Mouse (Mus musculus) forebrain, postnatal 0 days (tissue): ENCODE results near the gene Ankrd11. TPM values are rescaled to one million over a fixed set of nuclear protein-coding genes. Genes with fewer than 3 reads are reported as not detected.

Experiments
- ATAC-seq: fragments of 200-750 bp; cut with Nextera tagmentation; 2 replicates; pipeline ENCODE4 v1.8.0; 2017; ENCODE audit warnings: mild to moderate bottlenecking, moderate library complexity
- DNase-seq: peaks from one replicate; pipeline ENCODE4 v3.0.0-alpha.2; 2015
- H3K27ac ChIP-seq: fragments of 300-500 bp; sonication (generic); 2 replicates; pipeline ENCODE4 v1.5.1; 2014; ENCODE audit warnings: low read depth, mild to moderate bottlenecking, antibody characterized with exemption, low read length, moderate library complexity, mixed read lengths
- H3K27me3 ChIP-seq: fragments of 300-500 bp; sonication (generic); 2 replicates; pipeline ENCODE4 v1.6.1; 2014; ENCODE audit warnings: mild to moderate bottlenecking, low read length, mixed read lengths; ENCODE audit not compliant: insufficient read depth
- H3K36me3 ChIP-seq: fragments of 300-500 bp; sonication (generic); 2 replicates; pipeline ENCODE4 v1.6.1; 2014; ENCODE audit warnings: mild to moderate bottlenecking, moderate library complexity; ENCODE audit not compliant: insufficient read depth
- H3K4me1 ChIP-seq: fragments of 300-500 bp; sonication (generic); 2 replicates; pipeline ENCODE4 v1.6.1; 2014; ENCODE audit warnings: antibody characterized with exemption; ENCODE audit not compliant: insufficient read depth
- H3K4me2 ChIP-seq: fragments of 300-500 bp; sonication (generic); 2 replicates; pipeline ENCODE4 v1.6.1; 2014; ENCODE audit warnings: low read depth, mild to moderate bottlenecking, moderate library complexity
- H3K4me3 ChIP-seq: fragments of 300-500 bp; sonication (generic); 2 replicates; pipeline ENCODE4 v1.5.1; 2014; ENCODE audit warnings: low read depth, low read length, mixed read lengths
- H3K9ac ChIP-seq: fragments of 300-500 bp; sonication (generic); 2 replicates; pipeline ENCODE4 v1.6.1; 2014; ENCODE audit warnings: mild to moderate bottlenecking
- H3K9me3 ChIP-seq: fragments of 300-500 bp; sonication (generic); 2 replicates; pipeline ENCODE4 v1.6.1; 2016; ENCODE audit warnings: low read length
- CTCF ChIP-seq: sonication (generic); IDR thresholded peaks from 2 replicates; pipeline ENCODE4 v1.5.1; 2016; ENCODE audit warnings: antibody characterized with exemption, control low read depth, low read depth
- WGBS: fragments of 180-500 bp; shearing (Covaris S2); extraction: QIAGEN DNeasy Blood & Tissue Kit; methylation state at CpG from one replicate; pipeline ENCODE4 v1.1.7; 2014; 5-methylcytosine and 5-hydroxymethylcytosine counted together
- polyA plus RNA-seq: library from polyadenylated mRNA; unstranded; fragments of >200 nt; fragmentation: Nextera tagmentation; extraction: Ambion mirVana; gene quantifications from 2 replicates; pipeline ENCODE4 v1.2.1, GENCODE M21; 2015
- total RNA-seq: library from RNA; depleted of rRNA; stranded (reverse); fragments of >200 nt; gene quantifications from 2 replicates; pipeline ENCODE4 v1.2.3, GENCODE M21; 2014

Gene Ankrd11
- total and polyA plus RNA-seq, 2 experiments from 2014 or later = 73.5 to 103 TPM

GRCm38 (mm10) chr8:123065214-123066100 lies 23.4 kb upstream of the Ankrd11 start:
- Histone ChIP-seq H3K4me1 (peaks cover 15% of the 10 kb centered on the region), H3K4me3 (peak overlapping the region; percentile 92), H3K9me3 (no peaks in the 10 kb centered on the region), H3K36me3 (no peaks in the 10 kb centered on the region), H3K27ac (peak overlapping the region; percentile 95), H3K9ac (peak overlapping the region; percentile 93), H3K27me3 (no peaks in the 10 kb centered on the region), H3K4me2 (peak overlapping the region; percentile 82)
- TF ChIP-seq CTCF = peak; percentile 72
- WGBS = under 1% methylated on average over 84 of the region's 84 CpGs
- DNase-seq (peak; percentile 98), ATAC-seq (peak; percentile 97)

DNA sequence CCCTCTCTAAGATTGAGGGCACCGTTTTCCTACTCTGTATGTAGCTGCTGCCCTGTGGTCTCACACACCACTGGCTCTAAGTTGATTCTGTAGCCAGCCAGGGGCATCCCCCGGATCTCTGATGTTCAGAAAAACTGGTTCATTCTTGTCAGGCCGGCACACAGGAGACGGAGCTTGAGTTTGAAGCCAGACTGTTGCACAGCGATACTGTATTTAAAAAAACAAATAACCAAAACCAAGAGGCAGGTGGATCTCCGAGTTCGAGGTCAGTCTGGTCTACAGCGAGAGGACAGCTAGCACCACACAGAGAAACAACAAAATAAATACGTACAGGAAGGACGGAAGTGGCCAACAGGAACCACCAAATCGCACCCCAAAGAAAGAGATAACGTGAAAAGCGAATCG lies 22.7 kb upstream of the Ankrd11 start:
- no peak for DNase-seq
- H3K4me1 ChIP-seq = peaks cover 15% of the 10 kb centered on the region
- peak overlapping the region; percentile 92 for H3K4me3 ChIP-seq
- H3K27me3 ChIP-seq = no peaks in the 10 kb centered on the region
- H3K36me3 ChIP-seq = no peaks in the 10 kb centered on the region
- ATAC-seq = peak; percentile 42
- H3K27ac ChIP-seq = peak overlapping the region; percentile 95
- H3K9ac ChIP-seq = peak overlapping the region; percentile 93
- no peak for TF ChIP-seq CTCF
- H3K9me3 ChIP-seq = no peaks in the 10 kb centered on the region
- H3K4me2 ChIP-seq = peak overlapping the region; percentile 82
- WGBS = 2% methylated on average over 14 of the region's 14 CpGs

DNA sequence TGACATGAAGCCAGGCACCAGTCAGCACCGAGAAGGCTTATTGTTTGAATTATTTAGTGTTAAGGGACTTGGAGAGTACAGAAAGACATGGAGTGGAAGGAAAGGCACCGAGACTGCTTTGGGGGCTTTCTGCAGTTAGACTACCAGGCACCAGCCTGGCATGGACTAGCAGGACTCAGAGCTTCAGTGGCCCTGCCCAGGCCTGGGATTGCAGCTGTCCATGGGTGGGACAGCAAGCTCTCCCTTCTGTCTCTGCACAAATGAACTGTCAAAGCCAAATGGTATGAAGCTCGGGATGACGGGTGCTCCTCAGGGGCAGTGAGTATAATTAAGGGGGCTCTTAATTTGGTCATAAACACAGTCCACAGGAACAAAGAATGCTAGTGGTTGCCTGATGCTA lies 22.0 kb upstream of the Ankrd11 start:
- 75% methylated on average over 4 of the region's 4 CpGs for WGBS
- no peak overlapping the region for H3K9ac ChIP-seq
- peak overlapping the region; percentile 82 for H3K4me2 ChIP-seq
- H3K4me3 ChIP-seq = no peak overlapping the region
- 0 out of 2 replicates have a peak overlapping the region, but pooled peaks have one; percentile 95 for H3K27ac ChIP-seq
- TF ChIP-seq CTCF = no peak
- H3K27me3 ChIP-seq = no peaks in the 10 kb centered on the region
- DNase-seq (no peak), ATAC-seq (no peak)
- no peaks in the 10 kb centered on the region for H3K36me3 ChIP-seq
- peaks cover 15% of the 10 kb centered on the region for H3K4me1 ChIP-seq
- H3K9me3 ChIP-seq = no peaks in the 10 kb centered on the region

DNA sequence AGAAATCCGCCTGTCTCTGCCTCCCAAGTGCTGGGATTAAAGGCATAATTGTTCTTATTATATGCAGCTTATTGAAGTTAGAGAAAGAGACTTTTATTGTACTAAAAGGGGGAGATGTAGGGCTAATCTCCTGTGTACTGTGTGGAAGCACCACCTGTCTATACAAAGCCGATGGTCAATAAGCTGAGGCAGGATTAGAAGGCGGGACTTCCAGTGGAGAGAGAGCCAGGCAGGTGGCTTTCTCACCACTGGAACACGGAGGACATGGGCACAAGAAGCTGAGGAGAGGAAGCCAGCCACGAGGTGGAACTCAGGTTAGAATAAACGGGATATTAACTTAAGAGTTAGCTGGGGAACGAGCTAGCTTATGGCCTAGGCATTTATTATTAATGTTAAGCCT lies 20.6 kb upstream of the Ankrd11 start, which contains the start of gene Spg7:
TSS of gene Spg7 (plus strand) at position 222 of the 400 bp plus-strand sequence.
- ATAC-seq (no peak), DNase-seq (no peak)
- 77% methylated on average over 7 of the region's 7 CpGs for WGBS
- no peak within 1 kb of the TSS for H3K4me3 ChIP-seq
- peaks cover 15% of the 10 kb centered on the region for H3K4me1 ChIP-seq
- H3K4me2 ChIP-seq = no peak within 1 kb of the TSS
- no peaks in the 10 kb centered on the region for H3K36me3 ChIP-seq
- no peak within 1 kb of the TSS for H3K9ac ChIP-seq
- no peak for TF ChIP-seq CTCF
- H3K9me3 ChIP-seq = no peaks in the 10 kb centered on the region
- H3K27me3 ChIP-seq = no peaks in the 10 kb centered on the region
- H3K27ac ChIP-seq = no peak within 1 kb of the TSS

DNA sequence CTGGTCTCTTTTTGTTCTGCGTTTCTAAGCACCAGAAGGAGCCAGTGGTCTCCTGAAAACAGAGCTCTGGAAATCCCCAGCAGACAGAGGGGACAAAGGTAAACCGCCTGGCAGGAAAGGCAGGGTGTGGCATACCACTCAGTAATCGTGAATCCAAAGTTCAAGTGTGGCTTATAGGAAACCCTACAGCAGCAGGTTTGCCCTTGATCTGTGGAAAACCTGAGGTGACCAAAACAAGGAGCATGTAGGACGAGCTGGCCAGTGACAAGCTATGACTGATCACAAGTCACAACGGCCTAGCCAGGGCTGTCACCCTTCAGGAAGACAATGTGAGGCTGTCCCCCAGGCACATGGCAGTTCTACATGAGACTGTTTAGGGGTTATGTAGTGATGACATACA lies 9.4 kb upstream of the Ankrd11 start:
- no peak for TF ChIP-seq CTCF
- no peaks in the 10 kb centered on the region for H3K9me3 ChIP-seq
- no peaks in the 10 kb centered on the region for H3K27me3 ChIP-seq
- no peak overlapping the region for H3K4me3 ChIP-seq
- no peaks in the 10 kb centered on the region for H3K36me3 ChIP-seq
- H3K9ac ChIP-seq = no peak overlapping the region
- DNase-seq = no peak
- WGBS = 77% methylated on average over 5 of the region's 5 CpGs
- no peak overlapping the region for H3K4me2 ChIP-seq
- no peak overlapping the region for H3K27ac ChIP-seq
- H3K4me1 ChIP-seq = no peaks in the 10 kb centered on the region
- no peak for ATAC-seq

- no peak for TF ChIP-seq CTCF
- Histone ChIP-seq H3K4me2 (no peak overlapping the region), H3K27ac (no peak overlapping the region), H3K9ac (no peak overlapping the region), H3K36me3 (no peaks in the 10 kb centered on the region; the same call in 1 of the 2 replicates), H3K4me1 (0 out of 2 replicates have a peak, but pooled peaks cover 1% of the 10 kb centered on the region), H3K4me3 (no peak overlapping the region), H3K27me3 (no peaks in the 10 kb centered on the region), H3K9me3 (no peaks in the 10 kb centered on the region)
- ATAC-seq = no peak
- no peak for DNase-seq
- WGBS = 84% methylated on average over 7 of the region's 7 CpGs
Observed at GRCm38 (mm10) chr8:123048402-123048801, 6.3 kb upstream of the Ankrd11 start.

- ATAC-seq (no peak), DNase-seq (no peak)
- Histone ChIP-seq H3K4me1 (0 out of 2 replicates have a peak, but pooled peaks cover 5% of the 10 kb centered on the region), H3K9me3 (no peaks in the 10 kb centered on the region), H3K36me3 (no peaks in the 10 kb centered on the region; the same call in 1 of the 2 replicates), H3K4me2 (no peak overlapping the region), H3K4me3 (no peak overlapping the region), H3K27ac (no peak overlapping the region), H3K9ac (no peak overlapping the region), H3K27me3 (no peaks in the 10 kb centered on the region)
- TF ChIP-seq CTCF = no peak
- WGBS = 90% methylated on average over 7 of the region's 7 CpGs
Observed at GRCm38 (mm10) chr8:123047827-123048226, 5.8 kb upstream of the Ankrd11 start.
